Mouse (Mus musculus): ENCODE measurements around the gene Polr2c. TPM values are rescaled to one million over a fixed set of nuclear protein-coding genes. Genes with fewer than 3 reads are reported as not detected.
A peak's percentile ranks its signal among the peaks of the same experiment; 100 is the strongest.
"Not testable (repeated sequence)": the region's sequence is repeated elsewhere in the genome, so short reads cannot be mapped to it uniquely, and the experiment has no call there.

The Polr2c gene
- total and polyA plus RNA-seq, 3 experiments: 93.2 to 141 (median 120) TPM

GRCm38 (mm10) chr8:94828284-94828683, 29.0 kb upstream of the Polr2c start:
- peaks cover 8% of the 10 kb centered on the region for H3K79me2 ChIP-seq (replicated peaks; ENCODE audit: control insufficient read depth, extremely low read depth, insufficient read depth, poor library complexity, severe bottlenecking)
- no peak for TF ChIP-seq USF2 (conservative IDR thresholded peaks at IDR 0.05; ENCODE audit: low read depth, low read length)
- TF ChIP-seq RAD21 (IDR thresholded peaks at IDR 0.05; ENCODE audit: low read depth, low read length): no peak
- no peak for TF ChIP-seq TCF12 (IDR thresholded peaks at IDR 0.05; ENCODE audit: low read depth, low read length)
- no peak for TF ChIP-seq UBTF (IDR thresholded peaks at IDR 0.05; ENCODE audit: low read depth, low read length)
- no peak for TF ChIP-seq NRF1 (IDR thresholded peaks at IDR 0.05; ENCODE audit: low read depth, low read length)
- no peak for TF ChIP-seq ETS1 (conservative IDR thresholded peaks at IDR 0.05; ENCODE audit: low read depth, low read length)
- TF ChIP-seq TBP (conservative IDR thresholded peaks at IDR 0.05; ENCODE audit: low read depth, low read length): no peak
- TF ChIP-seq CHD1 (IDR thresholded peaks at IDR 0.05; ENCODE audit: low read depth, low read length): no peak
- no peak for TF ChIP-seq POLR2AphosphoS2 (IDR thresholded peaks at IDR 0.05; ENCODE audit: low read depth, low read length)
- no peak for TF ChIP-seq IRF4 (IDR thresholded peaks at IDR 0.05; ENCODE audit: low read depth, low read length)
- TF ChIP-seq USF1 (IDR thresholded peaks at IDR 0.05; ENCODE audit: low read depth, low read length): no peak
- H3K27me3 ChIP-seq (replicated peaks): no peaks in the 10 kb centered on the region
- dilution Hi-C loops (cut with MboI; ENCODE audit: extremely low pct_ligation_motif_present, extremely low pct_unique_long_range_greater_than_20kb, low sequenced_read_pairs) (no loop called here), in situ Hi-C loops (cut with MboI; ENCODE audit: low pct_ligation_motif_present, low pct_unique_long_range_greater_than_20kb, low sequenced_read_pairs) (no loop called here)
- DNase-seq (ENCODE audit: extremely low read depth): no peak
- peaks cover 0 to 5% of the 10 kb centered on the region in 2 experiments; a peak in 1 of 4 replicates for H3K4me1 ChIP-seq (ENCODE audit: control insufficient read depth in 1 of 2, insufficient read depth in 2 of 2)
- H3K36me3 ChIP-seq (replicated peaks in 1 of 2; ENCODE audit: control insufficient read depth in 1 of 2, insufficient read depth in 1 of 2, low read length in 1 of 2): peaks cover 69 to 91% of the 10 kb centered on the region in 2 experiments
- no peak overlapping the region for H3K27ac ChIP-seq (ENCODE audit: insufficient read depth, low read depth)
- no peak overlapping the region for H3K9ac ChIP-seq (ENCODE audit: insufficient read depth, low read depth)
- H3K9me3 ChIP-seq (replicated peaks; ENCODE audit: low read length): peaks cover 3% of the 10 kb centered on the region
- no peak overlapping the region for H3K4me2 ChIP-seq (ENCODE audit: insufficient read depth, low read depth, poor library complexity, severe bottlenecking)
- H3K4me3 ChIP-seq (replicated peaks in 1 of 3; ENCODE audit: low read depth in 2 of 3, low read length in 2 of 3, poor library complexity in 1 of 3): no peak overlapping the region

- H3K4me2 ChIP-seq (ENCODE audit: insufficient read depth, low read depth, poor library complexity, severe bottlenecking); DNase-seq (ENCODE audit: extremely low read depth); H3K4me3 ChIP-seq (replicated peaks in 1 of 3; ENCODE audit: low read depth in 2 of 3, low read length in 2 of 3, poor library complexity in 1 of 3); H3K27ac ChIP-seq (ENCODE audit: insufficient read depth, low read depth); in situ Hi-C loops (cut with MboI; ENCODE audit: low pct_ligation_motif_present, low pct_unique_long_range_greater_than_20kb, low sequenced_read_pairs); H3K27me3 ChIP-seq (replicated peaks); dilution Hi-C loops (cut with MboI; ENCODE audit: extremely low pct_ligation_motif_present, extremely low pct_unique_long_range_greater_than_20kb, low sequenced_read_pairs); H3K9ac ChIP-seq (ENCODE audit: insufficient read depth, low read depth); H3K9me3 ChIP-seq (replicated peaks; ENCODE audit: low read length): not testable (repeated sequence)
- peak; percentile 67; the same call in 1 of the 2 replicates for TF ChIP-seq MAFK (IDR thresholded peaks at IDR 0.05; ENCODE audit: insufficient replicate concordance, low read length)
- Histone ChIP-seq H3K79me2 (replicated peaks; ENCODE audit: control insufficient read depth, extremely low read depth, insufficient read depth, poor library complexity, severe bottlenecking) (peaks cover 36% of the 10 kb centered on the region), H3K4me1 (ENCODE audit: control insufficient read depth in 1 of 2, insufficient read depth in 2 of 2) (peaks cover 0 to 19% of the 10 kb centered on the region in 2 experiments; a peak in 1 of 4 replicates), H3K36me3 (replicated peaks in 1 of 2; ENCODE audit: control insufficient read depth in 1 of 2, insufficient read depth in 1 of 2, low read length in 1 of 2) (peaks cover 27 to 38% of the 10 kb centered on the region in 2 experiments)
These were observed 23.3 kb upstream of the Polr2c start for GRCm38 (mm10) chr8:94833901-94834405.

- H3K4me3 ChIP-seq (replicated peaks in 1 of 3; ENCODE audit: low read depth in 2 of 3, low read length in 2 of 3, poor library complexity in 1 of 3); DNase-seq (ENCODE audit: extremely low read depth); H3K9ac ChIP-seq (ENCODE audit: insufficient read depth, low read depth); H3K9me3 ChIP-seq (replicated peaks; ENCODE audit: low read length); in situ Hi-C loops (cut with MboI; ENCODE audit: low pct_ligation_motif_present, low pct_unique_long_range_greater_than_20kb, low sequenced_read_pairs); H3K27ac ChIP-seq (ENCODE audit: insufficient read depth, low read depth); H3K27me3 ChIP-seq (replicated peaks); H3K4me2 ChIP-seq (ENCODE audit: insufficient read depth, low read depth, poor library complexity, severe bottlenecking); dilution Hi-C loops (cut with MboI; ENCODE audit: extremely low pct_ligation_motif_present, extremely low pct_unique_long_range_greater_than_20kb, low sequenced_read_pairs): not testable (repeated sequence)
- H3K36me3 ChIP-seq (replicated peaks in 1 of 2; ENCODE audit: control insufficient read depth in 1 of 2, insufficient read depth in 1 of 2, low read length in 1 of 2): peaks cover 14 to 27% of the 10 kb centered on the region in 2 experiments
- peaks cover 38% of the 10 kb centered on the region for H3K79me2 ChIP-seq (replicated peaks; ENCODE audit: control insufficient read depth, extremely low read depth, insufficient read depth, poor library complexity, severe bottlenecking)
- peaks cover 0 to 27% of the 10 kb centered on the region in 2 experiments; a peak in 2 of 4 replicates for H3K4me1 ChIP-seq (ENCODE audit: control insufficient read depth in 1 of 2, insufficient read depth in 2 of 2)
These were observed 21.5 kb upstream of the Polr2c start for GRCm38 (mm10) chr8:94835751-94836150.

Data from CH12.LX (cell line).